Comparison of ENCODE assay signal across 1 mouse cellular context in genomic region chr4:149136982-149137770, GRCm38 (mm10).
TF ChIP-seq lines count a peak whose summit lies in the region.

Gene Cenps, minus strand, starts transcription at chr4:149137629.

TF ChIP-seq in CH12.LX, 34 proteins besides CTCF, POLR2A, EP300 and RAD21 (continued from another document):
- peak; percentile 79 for TF ChIP-seq ELF1 (IDR thresholded peaks at IDR 0.05; ENCODE audit: low read depth, low read length)
- TF ChIP-seq PAX5 (IDR thresholded peaks at IDR 0.05; ENCODE audit: low read length) = no peak
- TF ChIP-seq KAT2A (IDR thresholded peaks at IDR 0.05; ENCODE audit: insufficient replicate concordance, low read length) = peak; percentile 83
- TF ChIP-seq USF2 (conservative IDR thresholded peaks at IDR 0.05; ENCODE audit: low read depth, low read length) = no peak; the same call in 1 of the 2 replicates
- peak; percentile 78; the same call in 1 of the 2 replicates for TF ChIP-seq MEF2A (IDR thresholded peaks at IDR 0.05; ENCODE audit: borderline replicate concordance, low read depth, low read length)
- no peak for TF ChIP-seq JUN (IDR thresholded peaks at IDR 0.05; ENCODE audit: insufficient read depth, low read depth, low read length)
- TF ChIP-seq MAZ (IDR thresholded peaks at IDR 0.05; ENCODE audit: low read depth, low read length) = no peak; the same call in 1 of the 2 replicates
- TF ChIP-seq CHD1 (IDR thresholded peaks at IDR 0.05; ENCODE audit: low read depth, low read length) = no peak
